Comparison of ENCODE assay signal across 7 mouse cellular contexts in the genomic region with DNA sequence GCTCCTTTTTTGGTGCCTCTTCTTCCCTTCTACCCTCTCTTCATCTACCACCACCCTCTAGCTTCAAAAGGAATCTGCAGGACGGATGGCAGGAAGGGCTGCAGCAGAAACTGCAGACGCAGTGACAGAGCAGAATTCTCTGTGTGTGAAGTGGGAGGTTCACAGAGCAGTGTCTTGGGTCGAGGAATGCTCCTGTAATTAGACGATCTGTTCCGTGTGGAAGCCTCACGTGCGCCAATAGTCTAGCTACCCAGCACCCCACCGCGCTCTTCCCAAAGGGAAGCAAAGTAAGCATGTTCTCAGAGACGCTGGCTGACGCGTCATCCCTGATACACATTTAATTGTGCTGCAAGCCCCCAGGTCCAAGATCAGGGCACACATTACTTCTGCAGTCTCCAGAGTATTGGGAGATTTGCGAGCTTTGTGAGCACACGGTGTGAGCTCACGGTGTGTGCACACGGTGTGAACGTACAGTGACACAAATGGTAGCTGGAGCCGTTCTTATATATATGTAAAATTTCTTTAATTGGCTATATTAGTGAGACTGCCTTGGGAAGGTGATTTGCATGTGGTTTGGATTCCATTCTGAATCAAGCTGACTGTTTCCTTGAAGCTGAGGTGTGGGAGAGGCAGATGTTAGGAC. TPM values are rescaled to one million over a fixed set of nuclear protein-coding genes. Genes with fewer than 3 reads are reported as not detected.
DNase-seq lines count a peak whose midpoint lies in the region; ATAC-seq and TF ChIP-seq lines count a peak whose summit lies in the region.

No protein-coding gene starts in this region.

- no peak for TF ChIP-seq CTCF in layer of hippocampus, adult 2 months (conservative IDR thresholded peaks at IDR 0.05)

- no peak for ATAC-seq in forebrain, embryonic 11.5 days (replicated peaks; ENCODE audit: low FRiP score)
- peak; percentile 52 for ATAC-seq in hindbrain, embryonic 13.5 days (ENCODE audit: low FRiP score)
- ATAC-seq in midbrain, embryonic 15.5 days (replicated peaks) = peak; percentile 84; the same call in 1 of the 2 replicates

- WGBS in forebrain, embryonic 11.5 days = 88% methylated on average over 18 of the region's 18 CpGs
- 55% methylated on average over 18 of the region's 18 CpGs for WGBS in hindbrain, embryonic 13.5 days
- WGBS in midbrain, embryonic 15.5 days = 45% methylated on average over 18 of the region's 18 CpGs

- no peaks in the 10 kb centered on the region; the same call in 1 of the 2 replicates for H3K36me3 ChIP-seq in forebrain, embryonic 11.5 days (ENCODE audit: control insufficient read depth, insufficient read depth, low read length)
- peaks cover 7% of the 10 kb centered on the region for H3K36me3 ChIP-seq in hindbrain, embryonic 13.5 days
- no peaks in the 10 kb centered on the region for H3K36me3 ChIP-seq in midbrain, embryonic 15.5 days (replicated peaks)

- no peaks in the 10 kb centered on the region for H3K27me3 ChIP-seq in forebrain, embryonic 11.5 days (ENCODE audit: control insufficient read depth, insufficient read depth, low read length)
- no peaks in the 10 kb centered on the region for H3K27me3 ChIP-seq in hindbrain, embryonic 13.5 days
- H3K27me3 ChIP-seq in midbrain, embryonic 15.5 days (replicated peaks) = no peaks in the 10 kb centered on the region

- H3K4me1 ChIP-seq in forebrain, embryonic 11.5 days (replicated peaks; ENCODE audit: control insufficient read depth, insufficient read depth, low read length) = 0 out of 2 replicates have a peak, but pooled peaks cover 3% of the 10 kb centered on the region
- H3K4me1 ChIP-seq in hindbrain, embryonic 13.5 days (replicated peaks) = peaks cover 34% of the 10 kb centered on the region
- H3K4me1 ChIP-seq in midbrain, embryonic 15.5 days = peaks cover 25% of the 10 kb centered on the region

- no peaks in the 10 kb centered on the region for H3K9me3 ChIP-seq in forebrain, embryonic 11.5 days (ENCODE audit: control insufficient read depth, low read length)
- no peaks in the 10 kb centered on the region for H3K9me3 ChIP-seq in hindbrain, embryonic 13.5 days
- no peaks in the 10 kb centered on the region for H3K9me3 ChIP-seq in midbrain, embryonic 15.5 days

- no peak for DNase-seq in layer of hippocampus, adult 2 months (ENCODE audit: low spot score in 2 of 2)
- DNase-seq in layer of hippocampus, adult 8-10 months (ENCODE audit: low spot score in 2 of 2) = no peak
- DNase-seq in forebrain, embryonic 11.5 days (ENCODE audit: low spot score) = no peak
- no peak for DNase-seq in lung, postnatal 10 days
- DNase-seq in kidney, adult 11 months = no peak

- no peak overlapping the region for H3K4me2 ChIP-seq in forebrain, embryonic 11.5 days (ENCODE audit: low read depth, low read length, severe bottlenecking)
- peak overlapping the region; percentile 34 for H3K4me2 ChIP-seq in hindbrain, embryonic 13.5 days
- H3K4me2 ChIP-seq in midbrain, embryonic 15.5 days = peak overlapping the region; percentile 20

- peak overlapping the region; percentile 35 for H3K4me3 ChIP-seq in layer of hippocampus, adult 2 months
- H3K4me3 ChIP-seq in forebrain, embryonic 11.5 days (ENCODE audit: low read depth, low read length) = no peak overlapping the region
- no peak overlapping the region for H3K4me3 ChIP-seq in hindbrain, embryonic 13.5 days
- no peak overlapping the region for H3K4me3 ChIP-seq in midbrain, embryonic 15.5 days

- no peak overlapping the region; the same call in 1 of the 2 replicates for H3K9ac ChIP-seq in forebrain, embryonic 11.5 days (ENCODE audit: low read length)
- peak overlapping the region; percentile 59 for H3K9ac ChIP-seq in hindbrain, embryonic 13.5 days
- peak overlapping the region; percentile 16; the same call in 1 of the 2 replicates for H3K9ac ChIP-seq in midbrain, embryonic 15.5 days

- H3K27ac ChIP-seq in layer of hippocampus, adult 2 months = peak overlapping the region; percentile 91
- H3K27ac ChIP-seq in forebrain, embryonic 11.5 days (ENCODE audit: low read depth, low read length) = peak overlapping the region; percentile 37
- H3K27ac ChIP-seq in hindbrain, embryonic 13.5 days = peak overlapping the region; percentile 85
- H3K27ac ChIP-seq in midbrain, embryonic 15.5 days = peak overlapping the region; percentile 71

RNA-seq across cellular contexts. Expression of a gene that starts 35.0 kb away (rescaled TPM):
- total RNA-seq in layer of hippocampus, adult 2 months (2021) = 1 to 10 TPM; 2.3 to 4.2 TPM
- 1 to 10 TPM; 3.3 to 4.3 (median 3.9) TPM for total RNA-seq in layer of hippocampus, adult 8-10 months (2022)
- polyA plus RNA-seq in forebrain, embryonic 11.5 days (2014; fragmentation: Nextera tagmentation; extraction: Ambion mirVana) = not detected in 2 replicates
- 0.78 and 2.5 TPM in 2 replicates for polyA plus RNA-seq in hindbrain, embryonic 13.5 days (2015; fragmentation: Nextera tagmentation; extraction: Ambion mirVana)
- 3.0 and 5.0 TPM in 2 replicates for polyA plus RNA-seq in midbrain, embryonic 15.5 days (2015; fragmentation: Nextera tagmentation; extraction: Ambion mirVana)

RNA-seq across cellular contexts. Expression of a gene that starts 35.5 kb away (rescaled TPM):
- 1 to 10 TPM; 5.0 to 5.3 TPM for total RNA-seq in layer of hippocampus, adult 2 months (2021)
- total RNA-seq in layer of hippocampus, adult 8-10 months (2022) = 1 to 10 TPM; 4.3 to 8.0 (median 6.5) TPM
- 0.37 TPM in 1 of 2 replicates, not detected in the other for polyA plus RNA-seq in forebrain, embryonic 11.5 days (2014; fragmentation: Nextera tagmentation; extraction: Ambion mirVana)
- 0.52 and 1.4 TPM in 2 replicates for polyA plus RNA-seq in hindbrain, embryonic 13.5 days (2015; fragmentation: Nextera tagmentation; extraction: Ambion mirVana)
- 1.3 and 2.0 TPM in 2 replicates for polyA plus RNA-seq in midbrain, embryonic 15.5 days (2015; fragmentation: Nextera tagmentation; extraction: Ambion mirVana)

RNA-seq across cellular contexts. Expression of a gene that starts 46.6 kb away (rescaled TPM):
- 10 to 100 TPM; 32.0 to 33.1 TPM for total RNA-seq in layer of hippocampus, adult 2 months (2021)
- total RNA-seq in layer of hippocampus, adult 8-10 months (2022) = 10 to 100 TPM; 35.7 to 48.2 (median 46.7) TPM
- 28.8 and 33.2 TPM in 2 replicates for polyA plus RNA-seq in forebrain, embryonic 11.5 days (2014; fragmentation: Nextera tagmentation; extraction: Ambion mirVana)
- polyA plus RNA-seq in hindbrain, embryonic 13.5 days (2015; fragmentation: Nextera tagmentation; extraction: Ambion mirVana) = 33.3 and 35.4 TPM in 2 replicates
- polyA plus RNA-seq in midbrain, embryonic 15.5 days (2015; fragmentation: Nextera tagmentation; extraction: Ambion mirVana) = 27.4 and 27.7 TPM in 2 replicates

Comparison
In these comparisons a context has a peak if more than half of its experiments do, and no peak if none do; other contexts are left out.
1. H3K27ac ChIP-seq: peak in every context shown above with its lines; median percentile 91 in layer of hippocampus, adult 2 months; 85 in hindbrain, embryonic 13.5 days; 71 in midbrain, embryonic 15.5 days; 37 in forebrain, embryonic 11.5 days.